ENCODE assay signal across 8 mouse cellular contexts in the genomic region with DNA sequence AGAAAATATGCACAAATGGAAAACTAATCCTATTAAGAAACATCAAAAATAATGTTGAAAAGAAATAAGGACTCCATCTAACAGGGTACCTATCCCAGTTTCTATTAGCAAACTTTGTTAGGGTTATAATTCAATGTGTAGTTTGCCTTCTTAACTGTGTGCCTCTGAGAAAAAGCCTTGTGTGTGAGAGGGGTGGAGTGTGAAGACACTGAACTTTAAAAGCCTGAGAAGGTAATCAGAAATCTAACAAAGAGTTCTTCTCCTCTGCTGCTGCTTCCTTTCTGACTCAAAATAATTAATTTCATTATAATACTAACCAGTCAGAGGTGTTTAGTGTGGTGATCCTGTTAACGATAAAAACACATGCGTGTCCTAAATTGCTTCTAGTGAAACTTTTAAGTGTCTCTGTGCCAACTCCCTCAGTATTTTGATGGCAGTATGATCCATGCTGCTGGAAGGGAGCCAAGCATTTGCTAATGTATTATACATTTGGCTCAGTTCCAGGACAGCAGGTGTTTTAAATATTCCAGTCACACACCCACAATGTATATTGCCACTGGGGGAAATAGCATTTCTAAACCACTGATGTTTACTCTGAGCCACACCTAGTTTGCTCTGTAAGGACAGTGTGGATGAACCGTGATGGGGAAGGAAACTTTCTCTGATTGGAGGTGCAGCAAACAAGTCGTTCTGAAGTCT.
DNase-seq lines count a peak whose midpoint lies in the region; ATAC-seq lines count a peak whose summit lies in the region.

No protein-coding gene starts in this region.

- 25% methylated on average over 4 of the region's 4 CpGs for WGBS in heart, embryonic 13.5 days
- 16% methylated on average over 4 of the region's 4 CpGs for WGBS in forebrain, embryonic 14.5 days
- WGBS in midbrain, embryonic 13.5 days, result 45% methylated on average over 4 of the region's 4 CpGs

- peak overlapping the region; percentile 70 for H3K27ac ChIP-seq in heart, embryonic 13.5 days (replicated peaks)
- no peak overlapping the region for H3K27ac ChIP-seq in forebrain, embryonic 14.5 days (ENCODE audit: low read depth, low read length)
- no peak overlapping the region for H3K27ac ChIP-seq in midbrain, embryonic 13.5 days

- H3K27me3 ChIP-seq in heart, embryonic 13.5 days (replicated peaks), result no peaks in the 10 kb centered on the region
- H3K27me3 ChIP-seq in forebrain, embryonic 14.5 days (replicated peaks; ENCODE audit: control insufficient read depth, insufficient read depth, low read length), result no peaks in the 10 kb centered on the region
- H3K27me3 ChIP-seq in midbrain, embryonic 13.5 days, result no peaks in the 10 kb centered on the region

- ATAC-seq in heart, embryonic 13.5 days (ENCODE audit: extremely low read depth, insufficient number of reproducible peaks, low FRiP score, low TSS enrichment), result no peak
- peak; percentile 66 for ATAC-seq in forebrain, embryonic 14.5 days
- peak; percentile 77 for ATAC-seq in midbrain, embryonic 13.5 days

- H3K4me2 ChIP-seq in heart, embryonic 13.5 days, result no peak overlapping the region; the same call in 1 of the 2 replicates
- no peak overlapping the region for H3K4me2 ChIP-seq in forebrain, embryonic 14.5 days (ENCODE audit: low read length)
- H3K4me2 ChIP-seq in midbrain, embryonic 13.5 days (replicated peaks), result no peak overlapping the region

- no peaks in the 10 kb centered on the region for H3K9me3 ChIP-seq in heart, embryonic 13.5 days
- H3K9me3 ChIP-seq in forebrain, embryonic 14.5 days (replicated peaks; ENCODE audit: control insufficient read depth, low read length), result no peaks in the 10 kb centered on the region
- H3K9me3 ChIP-seq in midbrain, embryonic 13.5 days, result no peaks in the 10 kb centered on the region

- no peak for DNase-seq in heart, postnatal 36 days
- DNase-seq in B cell, adult 2 months, result peak; percentile 31 to 38
- DNase-seq in forebrain, embryonic 14.5 days (ENCODE audit: low spot score), result peak; percentile 87
- DNase-seq in adrenal gland, postnatal 10 days, result no peak
- DNase-seq in spleen, adult 12 weeks (ENCODE audit: low spot score), result no peak
- no peak for DNase-seq in adipocyte (ENCODE audit: low spot score)

- intact Hi-C loops in heart, postnatal 36 days (cut with DNase I), result no loop called here

- H3K4me3 ChIP-seq in heart, embryonic 13.5 days, result no peak overlapping the region
- H3K4me3 ChIP-seq in forebrain, embryonic 14.5 days (ENCODE audit: low read depth, low read length), result no peak overlapping the region
- H3K4me3 ChIP-seq in midbrain, embryonic 13.5 days (replicated peaks), result no peak overlapping the region

- peaks cover 66% of the 10 kb centered on the region for H3K4me1 ChIP-seq in heart, embryonic 13.5 days
- peaks cover 22% of the 10 kb centered on the region; the same call in 1 of the 2 replicates for H3K4me1 ChIP-seq in forebrain, embryonic 14.5 days (ENCODE audit: control insufficient read depth, insufficient read depth, low read length)
- peaks cover 20% of the 10 kb centered on the region for H3K4me1 ChIP-seq in midbrain, embryonic 13.5 days (replicated peaks)

- H3K9ac ChIP-seq in heart, embryonic 13.5 days, result no peak overlapping the region; the same call in 1 of the 2 replicates
- no peak overlapping the region for H3K9ac ChIP-seq in forebrain, embryonic 14.5 days (ENCODE audit: low read length)
- H3K9ac ChIP-seq in midbrain, embryonic 13.5 days (replicated peaks), result no peak overlapping the region

- no peaks in the 10 kb centered on the region; the same call in 1 of the 2 replicates for H3K36me3 ChIP-seq in heart, embryonic 13.5 days
- H3K36me3 ChIP-seq in forebrain, embryonic 14.5 days (ENCODE audit: control insufficient read depth, insufficient read depth, low read length), result no peaks in the 10 kb centered on the region
- H3K36me3 ChIP-seq in midbrain, embryonic 13.5 days, result no peaks in the 10 kb centered on the region

Comparison
In these comparisons a context has a peak if more than half of its experiments do, and no peak if none do; other contexts are left out.
1. DNase-seq: peak in B cell, adult 2 months (2 of 2) and forebrain, embryonic 14.5 days (single experiment); none in heart, postnatal 36 days (0 of 2), adrenal gland, postnatal 10 days (single experiment), spleen, adult 12 weeks (single experiment) and adipocyte (single experiment).